Mouse (Mus musculus) limb, embryonic 11.5 days (tissue): Measurements from ENCODE around the gene Nt5dc3. TPM values are rescaled to one million over a fixed set of nuclear protein-coding genes. Genes with fewer than 3 reads are reported as not detected.

Source experiments
- ATAC-seq: fragments of 200-750 bp; cut with Nextera tagmentation; 2 replicates; pipeline ENCODE4 v1.8.0; 2017; ENCODE audit warnings: low read depth; ENCODE audit not compliant: insufficient number of reproducible peaks, low FRiP score, low TSS enrichment
- DNase-seq: peaks from one replicate; pipeline ENCODE4 v3.0.0-alpha.2; 2015; ENCODE audit warnings: low spot score
- H3K27ac ChIP-seq: fragments of 300-500 bp; sonication (generic); replicated peaks from 2 replicates; pipeline ENCODE4 v1.5.1; 2014; ENCODE audit warnings: low read depth, mild to moderate bottlenecking, low read length
- H3K27me3 ChIP-seq: fragments of 300-500 bp; sonication (generic); 2 replicates; pipeline ENCODE4 v1.6.1; 2014; ENCODE audit warnings: mild to moderate bottlenecking, low read length, mixed read lengths; ENCODE audit not compliant: control insufficient read depth, insufficient read depth
- H3K36me3 ChIP-seq: fragments of 300-500 bp; sonication (generic); 2 replicates; pipeline ENCODE4 v1.6.1; 2014; ENCODE audit warnings: mild to moderate bottlenecking, low read length, moderate library complexity, mixed read lengths; ENCODE audit not compliant: control insufficient read depth, insufficient read depth
- H3K4me1 ChIP-seq: fragments of 300-500 bp; sonication (generic); 2 replicates; pipeline ENCODE4 v1.6.1; 2014; ENCODE audit warnings: low read length, mixed read lengths; ENCODE audit not compliant: control insufficient read depth, insufficient read depth
- H3K4me2 ChIP-seq: fragments of 300-500 bp; sonication (generic); 2 replicates; pipeline ENCODE4 v1.6.1; 2014; ENCODE audit warnings: low read depth, mild to moderate bottlenecking, moderate library complexity; ENCODE audit not compliant: severe bottlenecking
- H3K4me3 ChIP-seq: fragments of 300-500 bp; sonication (generic); 2 replicates; pipeline ENCODE4 v1.5.1; 2014; ENCODE audit warnings: low read depth, low read length
- H3K9ac ChIP-seq: fragments of 300-500 bp; sonication (generic); 2 replicates; pipeline ENCODE4 v1.6.1; 2014; ENCODE audit warnings: mild to moderate bottlenecking, low read length
- H3K9me3 ChIP-seq: fragments of 300-500 bp; sonication (generic); 2 replicates; pipeline ENCODE4 v1.6.1; 2016; ENCODE audit warnings: low read length; ENCODE audit not compliant: control insufficient read depth
- WGBS: fragments of 180-500 bp; shearing (Covaris S2); extraction: QIAGEN DNeasy Blood & Tissue Kit; methylation state at CpG from one replicate; pipeline ENCODE4 v1.1.7; 2014; 5-methylcytosine and 5-hydroxymethylcytosine counted together
- polyA plus RNA-seq: library from polyadenylated mRNA; unstranded; fragments of >200 nt; fragmentation: Nextera tagmentation; extraction: Ambion mirVana; gene quantifications from 2 replicates; pipeline ENCODE4 v1.2.1, GENCODE M21; 2014

Nt5dc3 gene
- polyA plus RNA-seq, 1 experiment from 2014 or later, result 0.49 TPM

GRCm38 (mm10) chr10:86793509-86793951 is 14.7 kb downstream of the Nt5dc3 start:
- H3K9ac ChIP-seq, result no peak overlapping the region
- no peak for DNase-seq
- H3K27ac ChIP-seq, result no peak overlapping the region
- ATAC-seq, result no peak
- no peak overlapping the region for H3K4me3 ChIP-seq
- no peaks in the 10 kb centered on the region for H3K9me3 ChIP-seq
- no peaks in the 10 kb centered on the region for H3K27me3 ChIP-seq
- WGBS, result 69% methylated on average over 2 of the region's 2 CpGs
- no peak overlapping the region for H3K4me2 ChIP-seq
- H3K4me1 ChIP-seq, result no peaks in the 10 kb centered on the region
- H3K36me3 ChIP-seq, result no peaks in the 10 kb centered on the region

GRCm38 (mm10) chr10:86794196-86794595 is 15.4 kb downstream of the Nt5dc3 start:
- DNase-seq (no peak), ATAC-seq (no peak)
- Histone ChIP-seq H3K36me3 (no peaks in the 10 kb centered on the region), H3K27ac (no peak overlapping the region), H3K9me3 (no peaks in the 10 kb centered on the region), H3K4me1 (no peaks in the 10 kb centered on the region), H3K9ac (no peak overlapping the region), H3K27me3 (no peaks in the 10 kb centered on the region), H3K4me3 (no peak overlapping the region), H3K4me2 (no peak overlapping the region)
- WGBS, result 90% methylated on average over 4 of the region's 4 CpGs

- Histone ChIP-seq H3K36me3 (no peaks in the 10 kb centered on the region), H3K4me3 (no peak overlapping the region), H3K27ac (no peak overlapping the region), H3K4me1 (no peaks in the 10 kb centered on the region), H3K27me3 (no peaks in the 10 kb centered on the region), H3K4me2 (no peak overlapping the region), H3K9ac (no peak overlapping the region), H3K9me3 (no peaks in the 10 kb centered on the region)
- no peak for ATAC-seq
- 86% methylated on average over 9 of the region's 9 CpGs for WGBS
- DNase-seq, result no peak
Measured at GRCm38 (mm10) chr10:86794794-86795535, 16.2 kb downstream of the Nt5dc3 start.

- H3K4me2 ChIP-seq, result no peak overlapping the region
- H3K27ac ChIP-seq, result no peak overlapping the region
- no peaks in the 10 kb centered on the region for H3K36me3 ChIP-seq
- DNase-seq, result no peak
- H3K9ac ChIP-seq, result no peak overlapping the region
- H3K4me1 ChIP-seq, result no peaks in the 10 kb centered on the region
- H3K4me3 ChIP-seq, result no peak overlapping the region
- no peaks in the 10 kb centered on the region for H3K27me3 ChIP-seq
- WGBS, result 94% methylated on average over 5 of the region's 5 CpGs
- no peak for ATAC-seq
- no peaks in the 10 kb centered on the region for H3K9me3 ChIP-seq
Measured at GRCm38 (mm10) chr10:86796073-86796741, 17.4 kb downstream of the Nt5dc3 start.

- ATAC-seq (no peak), DNase-seq (no peak)
- no peak overlapping the region for H3K9ac ChIP-seq
- WGBS, result 96% methylated on average over 1 of the region's 1 CpGs
- no peaks in the 10 kb centered on the region for H3K36me3 ChIP-seq
- no peaks in the 10 kb centered on the region for H3K27me3 ChIP-seq
- H3K4me2 ChIP-seq, result no peak overlapping the region
- H3K4me3 ChIP-seq, result no peak overlapping the region
- H3K4me1 ChIP-seq, result no peaks in the 10 kb centered on the region
- H3K9me3 ChIP-seq, result no peaks in the 10 kb centered on the region
- no peak overlapping the region for H3K27ac ChIP-seq
Measured at GRCm38 (mm10) chr10:86807362-86807761, 28.6 kb downstream of the Nt5dc3 start.

GRCm38 (mm10) chr10:86808013-86808758 is 29.4 kb downstream of the Nt5dc3 start:
- 91% methylated on average over 15 of the region's 15 CpGs for WGBS
- no peak overlapping the region for H3K4me2 ChIP-seq
- no peaks in the 10 kb centered on the region for H3K9me3 ChIP-seq
- no peak for DNase-seq
- H3K4me1 ChIP-seq, result no peaks in the 10 kb centered on the region
- H3K27me3 ChIP-seq, result no peaks in the 10 kb centered on the region
- no peak overlapping the region for H3K27ac ChIP-seq
- H3K36me3 ChIP-seq, result no peaks in the 10 kb centered on the region
- no peak for ATAC-seq
- H3K9ac ChIP-seq, result no peak overlapping the region
- no peak overlapping the region for H3K4me3 ChIP-seq

GRCm38 (mm10) chr10:86810000-86810399 is 31.2 kb downstream of the Nt5dc3 start:
- DNase-seq (no peak), ATAC-seq (no peak)
- Histone ChIP-seq H3K9me3 (no peaks in the 10 kb centered on the region), H3K4me3 (no peak overlapping the region), H3K9ac (no peak overlapping the region), H3K4me1 (peaks cover 8% of the 10 kb centered on the region; the same call in 1 of the 2 replicates), H3K36me3 (no peaks in the 10 kb centered on the region), H3K27me3 (no peaks in the 10 kb centered on the region), H3K27ac (no peak overlapping the region), H3K4me2 (no peak overlapping the region)
- 89% methylated on average over 9 of the region's 9 CpGs for WGBS

GRCm38 (mm10) chr10:86810612-86811011 is 31.8 kb downstream of the Nt5dc3 start:
- Histone ChIP-seq H3K4me2 (no peak overlapping the region), H3K27ac (no peak overlapping the region), H3K36me3 (no peaks in the 10 kb centered on the region), H3K9ac (no peak overlapping the region), H3K9me3 (no peaks in the 10 kb centered on the region), H3K4me1 (peaks cover 8% of the 10 kb centered on the region; the same call in 1 of the 2 replicates), H3K27me3 (no peaks in the 10 kb centered on the region), H3K4me3 (no peak overlapping the region)
- ATAC-seq (no peak), DNase-seq (no peak)
- 93% methylated on average over 5 of the region's 5 CpGs for WGBS
